Mouse (Mus musculus) B cell, adult 2 months (primary cell): ENCODE measurements around the gene Pgm3.

Experiments
- DNase-seq, 2 experiments: peaks; one replicate each; pipeline ENCODE4 v3.0.0; 2022

Pgm3 gene

DNA sequence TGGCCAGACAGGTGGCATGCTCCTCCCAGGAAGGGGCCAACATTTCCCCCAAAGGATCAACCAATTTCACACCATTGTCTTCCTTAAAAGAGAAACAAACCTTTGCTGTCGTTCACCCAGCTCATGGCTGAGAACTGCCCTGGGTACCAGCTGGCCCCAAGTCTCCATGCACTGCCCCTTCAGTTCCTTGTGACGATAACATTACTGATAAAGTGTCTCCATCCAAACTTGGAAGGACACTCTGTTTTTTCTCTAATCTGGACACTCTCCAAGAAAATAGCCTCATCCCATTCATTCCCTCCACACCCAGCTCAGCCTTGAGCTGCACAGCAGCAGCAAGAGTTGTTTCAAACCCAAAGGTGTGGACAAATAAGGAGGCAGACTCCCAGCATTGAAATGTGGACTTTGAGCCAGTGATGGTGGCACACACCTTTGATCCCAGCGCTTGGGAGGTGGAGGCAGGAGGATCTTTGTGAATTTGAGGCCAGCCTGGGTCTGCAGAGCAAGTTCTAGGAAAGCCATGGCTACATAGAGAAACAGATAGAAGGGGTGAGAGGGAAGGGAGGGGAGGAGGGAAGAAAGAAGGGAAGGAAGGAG lies 2.2 kb downstream of the Pgm3 start:
- DNase-seq, result no peak

GRCm38 (mm10) chr9:86560543-86560942 lies 11.1 kb downstream of the Pgm3 start:
- no peak for DNase-seq

DNA sequence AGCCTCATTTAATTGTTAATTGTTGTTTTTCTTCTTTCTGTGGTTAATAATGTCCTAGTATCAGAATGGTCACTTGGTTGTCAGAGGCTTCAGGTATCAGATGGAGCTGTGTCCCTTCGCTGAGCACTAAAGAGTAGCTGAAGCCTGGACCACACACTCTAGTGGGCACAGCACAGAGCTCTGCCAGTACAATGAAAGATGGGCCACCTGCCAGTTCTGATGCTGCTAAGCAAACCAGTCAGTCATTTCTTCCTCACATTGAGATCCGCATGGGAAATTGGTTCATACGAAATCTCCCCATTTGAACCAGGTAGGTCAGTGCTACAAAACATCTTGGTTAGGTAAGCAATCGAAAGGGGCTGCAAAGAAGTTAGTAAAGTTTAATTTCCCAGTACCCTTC lies 17.0 kb downstream of the Pgm3 start:
- DNase-seq, result no peak

DNA sequence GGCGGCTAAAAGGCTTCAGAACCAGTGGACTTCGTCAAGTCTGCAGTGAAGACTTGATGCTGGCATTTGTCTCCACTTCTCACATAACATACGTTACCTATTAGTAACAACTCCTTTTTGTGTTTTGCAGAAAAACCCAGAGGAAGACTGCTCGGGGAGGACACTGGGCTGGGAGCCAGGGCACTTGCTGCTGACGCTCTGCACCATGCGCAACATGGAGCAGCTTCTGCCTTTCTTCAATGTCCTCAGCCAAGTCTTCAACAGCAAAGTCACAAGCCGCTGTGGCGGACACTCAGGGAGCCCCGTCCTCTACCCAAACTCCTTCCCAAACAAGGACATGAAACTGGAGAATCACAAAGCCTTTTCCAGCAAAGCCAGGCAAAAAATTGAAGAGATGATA lies 17.8 kb downstream of the Pgm3 start:
- DNase-seq, result no peak

DNA sequence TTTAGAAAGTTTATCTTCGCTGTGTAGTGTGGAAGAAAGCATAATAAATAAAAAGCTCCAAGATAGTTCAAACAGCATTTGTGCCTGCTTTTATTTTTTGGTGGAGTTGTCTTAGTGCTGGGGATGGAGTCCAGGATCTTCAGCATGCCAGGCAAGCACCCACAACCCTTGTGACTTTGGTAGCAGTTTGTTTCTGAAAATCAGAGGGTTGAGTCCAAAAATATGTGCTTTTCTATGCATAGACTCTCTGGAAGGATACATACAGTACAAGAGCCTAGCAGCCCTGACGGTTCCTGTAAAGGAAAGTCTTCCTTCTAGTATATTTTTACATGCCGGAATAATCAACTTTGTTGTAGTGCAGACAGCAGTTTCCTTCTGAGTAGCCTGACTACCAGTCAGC lies 20.9 kb downstream of the Pgm3 start:
- no peak for DNase-seq

DNA sequence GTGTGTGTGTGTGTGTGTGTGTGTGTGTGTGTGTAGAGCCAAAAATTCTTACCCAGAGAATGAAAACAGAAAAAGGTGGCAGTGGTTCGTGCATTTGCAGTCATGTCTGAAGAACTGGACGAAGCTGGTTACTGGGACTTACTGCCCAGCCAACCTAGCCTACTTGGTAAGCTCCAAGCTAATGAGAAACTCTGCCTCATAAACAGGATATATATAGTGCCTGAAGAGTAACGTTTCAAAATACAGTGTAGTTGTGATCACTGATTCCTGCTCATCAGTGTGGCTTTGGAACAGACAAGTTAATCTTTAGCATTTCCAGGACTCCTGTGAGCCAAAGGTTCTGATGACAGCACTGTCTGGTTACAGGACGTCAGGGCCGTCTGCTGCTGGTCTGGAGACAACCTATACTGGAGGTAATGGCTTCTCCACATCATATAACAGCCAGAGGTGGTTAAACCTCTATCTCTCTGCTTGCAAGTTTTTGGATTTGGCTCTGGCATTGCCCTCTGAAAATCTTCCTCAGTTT lies 21.9 kb downstream of the Pgm3 start:
- no peak for DNase-seq

DNA sequence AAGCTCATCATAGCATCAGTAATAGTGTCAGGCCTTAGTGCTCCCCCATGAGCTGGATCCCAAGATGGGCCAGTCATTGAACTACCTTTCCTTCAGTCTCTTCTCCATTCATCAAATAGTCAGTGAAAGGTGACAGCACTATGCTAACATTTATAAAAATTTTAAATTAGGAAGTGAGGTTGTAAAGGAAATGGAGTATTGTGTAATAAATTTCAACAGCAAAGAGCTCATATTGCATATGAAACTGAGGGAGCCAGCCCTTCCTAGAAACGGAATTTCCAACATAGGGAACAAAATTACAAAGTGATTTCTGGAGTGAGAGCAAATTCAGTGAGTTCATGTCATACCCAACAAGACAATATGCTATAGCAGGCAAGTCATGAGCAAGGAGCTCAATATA lies 27.1 kb downstream of the Pgm3 start:
- no peak for DNase-seq

DNA sequence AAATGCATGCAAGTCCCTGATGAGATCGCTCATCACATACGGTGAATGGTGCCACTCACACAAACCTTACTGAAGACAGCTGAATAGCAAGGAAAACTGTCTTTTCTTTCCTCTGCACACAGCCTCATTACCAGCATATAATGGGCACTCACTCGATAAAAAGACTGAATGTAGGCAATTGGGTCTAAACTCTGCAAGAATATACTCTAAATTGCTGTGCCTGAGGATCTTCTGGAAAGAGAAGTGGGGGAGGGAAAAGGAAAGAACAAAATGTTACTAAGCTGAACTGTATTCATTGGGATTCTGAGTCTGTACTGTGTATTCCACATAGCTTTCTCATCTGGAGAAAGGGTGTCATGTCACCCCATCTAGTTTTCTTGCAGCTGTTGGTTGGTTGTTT lies 28.2 kb downstream of the Pgm3 start:
- no peak for DNase-seq

GRCm38 (mm10) chr9:86534071-86534470 lies 37.6 kb downstream of the Pgm3 start:
- no peak for DNase-seq

GRCm38 (mm10) chr9:86525600-86525999 lies 46.0 kb downstream of the Pgm3 start:
- DNase-seq, result no peak

DNA sequence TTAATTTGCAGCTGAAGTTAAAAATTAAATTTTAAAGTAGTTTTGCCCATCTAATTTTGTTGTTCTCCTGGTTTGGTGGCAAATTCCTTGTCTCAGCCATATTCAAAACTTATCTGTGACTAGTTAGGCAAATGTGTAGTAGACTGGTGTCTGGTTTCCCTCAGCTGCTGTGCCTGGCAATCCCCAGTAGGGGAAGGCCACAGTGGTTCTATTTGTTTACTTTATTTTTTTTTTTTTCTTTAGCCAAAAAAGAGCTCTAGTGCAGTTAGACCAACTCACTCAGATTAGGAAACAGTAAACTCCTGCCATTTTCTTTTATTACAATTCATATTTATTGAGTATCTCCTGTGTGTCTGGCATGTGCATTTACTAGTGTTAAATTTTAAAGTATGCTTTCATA lies 49.3 kb downstream of the Pgm3 start:
- DNase-seq, result no peak

GRCm38 (mm10) chr9:86514798-86515197 lies 56.8 kb downstream of the Pgm3 start:
- DNase-seq, result no peak

GRCm38 (mm10) chr9:86514390-86514789 lies 57.3 kb downstream of the Pgm3 start:
- DNase-seq, result no peak

DNA sequence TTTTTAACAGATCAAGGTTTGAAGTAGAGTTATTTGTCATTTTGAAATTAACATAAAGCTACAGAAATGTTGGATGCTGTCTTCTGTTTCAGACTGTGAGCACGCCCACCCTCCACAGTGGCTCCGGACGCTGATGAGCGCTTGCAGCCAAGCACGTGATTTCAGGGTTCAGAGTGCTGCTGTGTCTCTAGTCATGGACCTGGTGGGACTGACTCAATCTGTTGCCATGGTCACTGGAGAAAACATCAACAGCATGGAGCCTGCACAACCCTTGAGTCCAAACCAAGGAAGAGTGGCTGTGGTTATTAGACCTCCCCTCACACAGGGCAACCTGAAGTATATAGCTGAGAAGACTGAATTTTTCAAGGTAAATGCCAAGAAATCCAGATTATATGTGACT lies 57.9 kb downstream of the Pgm3 start:
- DNase-seq, result no peak

GRCm38 (mm10) chr9:86507437-86507836 lies 64.2 kb downstream of the Pgm3 start:
- DNase-seq, result no peak
